Mouse (Mus musculus) gastrocnemius, adult 18-20 months (tissue): ENCODE measurements around the gene Mex3a. TPM values are rescaled to one million over a fixed set of nuclear protein-coding genes. Genes with fewer than 3 reads are reported as not detected.

Source experiments
- DNase-seq: peaks from one replicate; pipeline ENCODE4 v3.0.0; 2021; ENCODE audit warnings: low spot score
- total RNA-seq, 2 experiments: library from RNA; stranded (reverse); gene quantifications; 2 replicates each; pipeline ENCODE4 v1.2.3; 2021

The Mex3a gene
- total RNA-seq, 2 experiments from 2014 or later = 0.17 to 0.18 TPM

- no peak for DNase-seq
Measured at GRCm38 (mm10) chr3:88527565-88527964, 4.6 kb upstream of the Mex3a start.

GRCm38 (mm10) chr3:88528646-88529045 lies 3.5 kb upstream of the Mex3a start:
- DNase-seq = no peak

GRCm38 (mm10) chr3:88529204-88530000 lies 2.8 kb upstream of the Mex3a start:
- DNase-seq = no peak

GRCm38 (mm10) chr3:88530082-88530864 lies 1.9 kb upstream of the Mex3a start:
- no peak for DNase-seq

DNA sequence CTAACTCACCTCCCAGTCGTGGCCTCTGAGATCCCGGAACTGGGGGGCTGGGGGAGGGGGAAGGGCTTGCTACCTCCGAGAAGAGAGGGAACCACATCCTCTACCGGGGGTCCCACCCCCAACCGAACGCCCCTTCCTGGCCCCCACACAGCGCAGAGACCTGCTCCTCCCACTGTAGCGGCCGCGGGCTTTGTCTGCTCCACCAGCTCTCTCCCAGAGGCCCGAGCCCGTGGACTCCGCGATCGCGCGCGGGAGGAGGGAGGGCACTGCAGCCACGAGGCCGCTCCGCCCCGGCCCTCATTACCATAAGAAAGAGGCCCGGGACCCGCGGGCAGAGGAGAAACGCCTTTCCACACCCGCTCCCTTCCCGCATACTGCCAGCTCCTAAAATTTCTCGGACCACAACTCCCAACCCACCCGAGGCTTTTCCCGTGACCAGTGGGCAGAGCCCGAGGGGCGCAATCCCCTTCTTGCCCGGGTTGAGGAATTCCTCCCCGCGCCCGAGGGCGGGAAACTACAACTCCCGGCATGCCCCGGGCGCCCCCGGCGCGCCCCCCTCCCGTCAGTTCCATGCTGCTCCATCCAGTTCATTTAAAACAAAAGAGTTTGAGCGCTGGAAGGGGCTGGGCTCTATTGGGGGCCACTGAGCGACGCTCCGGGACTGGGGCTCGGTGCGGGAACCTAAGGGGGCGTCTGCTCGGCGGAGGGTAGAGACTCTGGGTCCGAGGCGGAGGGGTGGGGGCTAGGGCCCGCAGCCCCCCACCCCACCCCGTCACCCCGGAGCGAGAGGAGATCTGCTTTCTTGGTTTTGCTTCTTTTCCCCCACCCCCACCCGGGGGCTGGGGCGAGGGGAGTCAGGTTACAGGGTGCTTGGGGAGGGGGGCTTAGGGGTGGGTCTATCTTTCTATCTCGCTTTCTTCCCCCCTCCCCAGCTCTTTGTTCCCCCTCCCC lies 572 bp upstream of the Mex3a start:
- DNase-seq = peak; percentile 84

DNA sequence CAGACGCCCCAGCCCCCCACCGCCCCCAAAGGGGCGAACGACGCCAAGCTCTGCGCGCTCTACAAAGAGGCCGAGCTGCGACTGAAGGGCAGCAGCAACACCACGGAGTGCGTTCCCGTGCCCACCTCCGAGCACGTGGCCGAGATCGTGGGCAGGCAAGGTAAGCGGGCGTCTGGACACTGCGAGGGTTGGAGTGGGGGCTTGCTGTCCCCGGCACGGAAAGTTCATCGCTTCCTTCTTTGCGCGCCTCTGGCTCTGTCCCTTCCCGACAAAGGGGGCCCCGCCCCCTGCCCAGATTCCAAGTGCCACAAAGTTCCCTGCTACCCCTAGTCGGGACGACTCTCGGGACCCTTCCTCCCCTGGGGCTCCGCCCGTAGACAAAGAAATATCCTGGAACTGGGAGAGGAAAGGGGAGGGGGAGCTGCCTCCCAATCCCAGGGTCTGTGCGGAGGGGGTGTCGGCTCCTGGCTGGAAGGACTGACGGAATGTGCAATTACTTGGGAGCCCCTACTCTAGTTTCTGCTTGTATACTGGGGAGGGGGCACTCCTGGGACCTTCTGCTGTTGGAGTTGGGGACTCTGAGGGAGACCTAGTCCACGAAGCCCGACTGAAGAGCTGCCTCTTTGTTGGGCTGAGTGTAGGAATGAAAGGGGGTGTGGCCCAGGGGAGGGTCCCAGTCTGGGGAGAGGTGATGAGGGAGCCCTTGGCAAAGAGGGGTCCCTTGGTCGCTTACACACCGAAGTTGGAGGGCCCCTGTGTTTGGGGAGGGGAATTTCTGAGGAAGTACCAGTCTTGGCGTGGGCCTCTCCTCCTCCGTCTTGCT lies 705 bp downstream of the Mex3a start:
- DNase-seq = no peak

GRCm38 (mm10) chr3:88533706-88534105 lies 1.5 kb downstream of the Mex3a start:
- DNase-seq = no peak

DNA sequence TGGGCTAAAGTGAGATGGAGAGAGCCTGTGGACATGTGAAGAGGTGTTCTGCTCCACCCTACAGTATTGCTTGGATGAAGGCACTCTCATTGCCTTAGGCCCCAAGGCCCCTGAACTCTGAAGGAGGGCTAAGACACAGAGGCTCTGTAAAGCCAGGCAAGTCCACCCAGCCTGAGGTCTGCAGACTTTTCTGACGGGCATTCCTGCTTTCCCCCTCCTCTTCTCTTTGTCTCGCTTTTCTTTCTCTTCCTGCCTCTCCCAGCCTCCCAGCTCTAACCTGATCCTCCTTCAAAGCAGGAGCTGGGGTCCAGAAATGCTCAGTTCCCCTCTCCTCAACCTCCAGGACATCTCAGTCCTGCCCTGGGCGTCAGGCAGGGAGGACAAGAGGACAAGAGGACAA lies 2.8 kb downstream of the Mex3a start:
- DNase-seq = no peak

- no peak for DNase-seq
Measured at GRCm38 (mm10) chr3:88535527-88535926, 3.3 kb downstream of the Mex3a start.

DNA sequence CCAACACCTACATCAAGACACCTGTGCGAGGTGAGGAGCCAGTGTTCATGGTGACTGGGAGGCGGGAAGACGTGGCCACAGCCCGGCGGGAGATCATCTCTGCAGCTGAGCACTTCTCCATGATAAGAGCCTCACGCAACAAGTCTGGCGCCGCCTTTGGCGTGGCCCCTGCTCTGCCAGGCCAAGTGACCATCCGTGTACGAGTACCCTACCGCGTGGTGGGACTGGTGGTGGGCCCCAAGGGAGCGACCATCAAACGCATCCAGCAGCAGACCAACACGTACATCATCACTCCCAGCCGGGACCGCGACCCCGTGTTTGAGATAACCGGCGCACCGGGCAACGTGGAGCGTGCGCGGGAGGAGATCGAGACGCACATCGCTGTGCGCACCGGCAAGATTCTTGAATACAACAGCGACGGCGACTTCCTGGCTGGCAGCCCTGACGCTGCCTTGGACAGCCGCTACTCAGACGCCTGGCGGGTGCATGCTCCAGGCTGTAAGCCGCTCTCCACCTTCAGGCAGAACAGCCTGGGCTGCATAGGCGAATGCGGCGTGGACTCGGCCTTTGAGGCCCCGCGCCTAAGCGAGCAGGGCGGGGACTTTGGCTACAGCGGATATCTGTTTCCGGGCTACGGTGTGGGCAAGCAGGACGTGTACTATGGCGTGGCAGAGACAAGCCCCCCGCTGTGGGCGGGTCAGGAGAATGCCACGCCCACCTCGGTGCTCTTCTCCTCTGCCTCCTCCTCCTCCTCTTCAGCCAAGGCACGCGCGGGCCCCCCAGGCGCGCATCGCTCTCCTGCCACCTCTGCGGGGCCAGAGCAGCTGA lies 4.1 kb downstream of the Mex3a start:
- peak; percentile 70 for DNase-seq

GRCm38 (mm10) chr3:88537146-88537545 lies 5.0 kb downstream of the Mex3a start:
- DNase-seq = no peak

GRCm38 (mm10) chr3:88538271-88539145 lies 6.3 kb downstream of the Mex3a start:
- DNase-seq = no peak

- no peak for DNase-seq
Measured at GRCm38 (mm10) chr3:88539397-88539796, 7.2 kb downstream of the Mex3a start.

- no peak for DNase-seq
Measured at GRCm38 (mm10) chr3:88540085-88540484, 7.9 kb downstream of the Mex3a start.

DNA sequence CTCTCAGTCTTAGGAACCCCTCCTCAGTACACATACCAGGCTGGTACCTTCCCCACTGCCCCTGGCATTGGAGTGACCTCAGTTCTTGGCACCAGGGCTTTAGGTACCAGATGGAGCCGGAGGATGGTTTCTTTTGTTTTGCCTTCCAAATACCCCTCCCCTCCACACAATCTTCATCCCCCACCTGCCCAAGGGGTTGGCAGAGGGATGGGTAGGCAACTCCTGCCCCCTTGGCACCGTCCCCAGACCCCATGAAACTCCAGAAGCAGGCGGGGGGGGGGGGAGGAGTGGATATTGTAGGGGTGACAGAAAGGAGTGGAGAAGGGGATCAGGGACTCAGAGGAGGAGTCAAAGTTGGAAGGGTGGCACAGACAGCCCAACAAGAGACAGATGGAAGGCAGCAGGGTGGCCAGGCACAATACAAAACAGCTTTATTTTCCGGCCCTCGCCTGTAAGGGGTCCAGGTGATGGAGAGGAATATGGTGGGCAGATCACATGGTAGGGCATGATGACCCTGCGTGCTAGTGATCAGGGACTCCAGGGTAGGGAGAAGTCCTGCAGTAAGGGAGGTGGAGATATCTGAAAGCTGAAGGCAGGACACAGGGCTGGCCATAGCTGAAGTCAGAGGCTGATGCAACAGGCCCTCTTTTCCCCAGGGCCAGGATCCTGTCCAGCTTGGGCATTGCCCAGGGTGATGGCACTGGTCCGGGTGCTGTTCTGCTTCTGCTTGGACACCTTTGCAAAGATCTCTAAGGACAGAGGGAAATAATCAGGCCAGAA lies 9.6 kb downstream of the Mex3a start:
- no peak for DNase-seq

GRCm38 (mm10) chr3:88542486-88542885 lies 10.3 kb downstream of the Mex3a start:
- no peak for DNase-seq

DNA sequence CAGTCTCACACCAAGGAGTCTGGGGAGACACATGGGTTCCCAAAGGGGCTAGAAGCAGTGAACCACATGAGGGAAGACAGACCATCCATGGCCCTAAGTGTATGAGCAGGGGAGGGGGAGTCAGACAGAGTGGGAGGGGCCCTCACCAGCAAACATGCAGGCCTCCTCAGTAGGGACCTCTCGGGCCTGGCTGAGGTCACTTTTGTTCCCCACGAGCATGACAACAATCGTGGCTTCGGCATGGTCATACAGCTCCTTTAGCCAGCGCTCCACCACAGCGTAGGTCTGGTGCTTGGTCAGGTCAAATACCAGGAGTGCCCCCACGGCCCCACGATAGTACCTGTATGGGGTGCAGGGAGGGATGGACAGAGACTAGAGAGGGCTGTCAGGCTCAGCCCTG lies 11.0 kb downstream of the Mex3a start:
- no peak for DNase-seq
